Mouse (Mus musculus) forebrain, embryonic 16.5 days (tissue): ENCODE measurements around the gene Abca1. TPM values are rescaled to one million over a fixed set of nuclear protein-coding genes. Genes with fewer than 3 reads are reported as not detected.

Experiments
- ATAC-seq: fragments of 200-750 bp; cut with Nextera tagmentation; 2 replicates; pipeline ENCODE4 v1.8.0; 2017; ENCODE audit warnings: mild to moderate bottlenecking, moderate library complexity
- H3K27ac ChIP-seq: fragments of 300-500 bp; sonication (generic); 2 replicates; pipeline ENCODE4 v1.5.1; 2014; ENCODE audit warnings: low read length, control low read depth
- H3K27me3 ChIP-seq: fragments of 300-500 bp; sonication (generic); replicated peaks from 2 replicates; pipeline ENCODE4 v1.6.1; 2014; ENCODE audit warnings: low read length; ENCODE audit not compliant: control insufficient read depth, insufficient read depth
- H3K36me3 ChIP-seq: fragments of 300-500 bp; sonication (generic); 2 replicates; pipeline ENCODE4 v1.6.1; 2014; ENCODE audit not compliant: control insufficient read depth, insufficient read depth
- H3K4me1 ChIP-seq: fragments of 300-500 bp; sonication (generic); replicated peaks from 2 replicates; pipeline ENCODE4 v1.6.1; 2014; ENCODE audit warnings: low read length; ENCODE audit not compliant: control insufficient read depth, insufficient read depth
- H3K4me2 ChIP-seq: fragments of 300-500 bp; sonication (generic); 2 replicates; pipeline ENCODE4 v1.6.1; 2014; ENCODE audit warnings: mild to moderate bottlenecking, low read length, control low read depth
- H3K4me3 ChIP-seq: fragments of 300-500 bp; sonication (generic); replicated peaks from 2 replicates; pipeline ENCODE4 v1.5.1; 2014; ENCODE audit warnings: mild to moderate bottlenecking, low read length, control low read depth
- H3K9ac ChIP-seq: fragments of 300-500 bp; sonication (generic); replicated peaks from 2 replicates; pipeline ENCODE4 v1.6.1; 2014; ENCODE audit warnings: low read depth, low read length, control low read depth
- H3K9me3 ChIP-seq: fragments of 300-500 bp; sonication (generic); 2 replicates; pipeline ENCODE4 v1.6.1; 2016; ENCODE audit warnings: low read length; ENCODE audit not compliant: control insufficient read depth
- WGBS: fragments of 180-500 bp; shearing (Covaris S2); extraction: QIAGEN DNeasy Blood & Tissue Kit; methylation state at CpG from one replicate; pipeline ENCODE4 v1.1.7; 2014; 5-methylcytosine and 5-hydroxymethylcytosine counted together
- polyA plus RNA-seq: library from polyadenylated mRNA; unstranded; fragments of >200 nt; fragmentation: Nextera tagmentation; extraction: Ambion mirVana; gene quantifications from 2 replicates; pipeline ENCODE4 v1.2.1, GENCODE M21; 2015

The Abca1 gene
- polyA plus RNA-seq, 1 experiment from 2014 or later = 8.9 TPM

DNA sequence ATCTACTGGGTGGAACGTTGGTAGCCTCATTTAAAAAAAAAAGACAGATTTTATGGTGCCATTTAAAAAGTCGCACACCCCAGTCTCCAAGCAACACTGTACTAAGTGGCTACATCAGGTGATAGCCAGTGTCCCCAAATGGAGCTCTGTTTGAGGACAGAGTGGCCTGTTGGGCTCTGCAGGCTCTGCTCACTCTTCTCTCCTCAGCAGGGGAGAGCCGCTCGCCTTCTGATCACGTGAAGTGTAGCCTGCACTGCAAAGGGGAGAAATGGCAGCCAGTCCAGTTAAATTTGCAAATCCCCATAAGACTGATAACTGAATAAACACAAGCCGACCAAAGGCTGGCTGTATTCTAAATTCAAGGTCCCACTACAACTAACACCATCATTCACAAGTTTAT lies 6.0 kb downstream of the Abca1 start:
- 43% methylated on average over 6 of the region's 6 CpGs for WGBS
- Histone ChIP-seq H3K4me2 (no peak overlapping the region), H3K9me3 (no peaks in the 10 kb centered on the region), H3K9ac (no peak overlapping the region), H3K4me1 (peaks cover 18% of the 10 kb centered on the region), H3K4me3 (no peak overlapping the region), H3K27me3 (no peaks in the 10 kb centered on the region), H3K27ac (no peak overlapping the region), H3K36me3 (no peaks in the 10 kb centered on the region)
- ATAC-seq = no peak

DNA sequence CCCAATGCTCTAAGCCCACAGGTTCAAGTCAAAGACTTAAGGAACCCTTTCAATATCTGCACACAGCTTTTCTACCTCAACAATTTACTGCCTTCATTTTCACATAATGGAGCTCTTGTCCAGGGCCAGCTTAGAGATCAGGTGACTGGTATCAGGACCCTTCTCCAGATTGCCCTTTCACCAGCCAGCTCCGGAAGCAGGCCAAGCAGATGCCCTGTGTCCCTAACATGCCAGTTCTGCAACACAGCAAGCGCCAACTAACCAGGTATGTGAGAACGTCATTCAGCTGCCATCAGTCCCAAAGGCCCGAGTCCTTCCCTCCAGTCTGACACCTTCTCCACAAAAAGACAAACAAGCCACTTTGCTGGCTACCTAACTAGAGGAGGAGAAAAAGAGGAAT lies 6.6 kb downstream of the Abca1 start:
- Histone ChIP-seq H3K9ac (no peak overlapping the region), H3K27ac (no peak overlapping the region), H3K36me3 (no peaks in the 10 kb centered on the region), H3K4me3 (no peak overlapping the region), H3K4me2 (no peak overlapping the region), H3K4me1 (peaks cover 15% of the 10 kb centered on the region), H3K9me3 (no peaks in the 10 kb centered on the region), H3K27me3 (no peaks in the 10 kb centered on the region)
- ATAC-seq = no peak
- 53% methylated on average over 4 of the region's 4 CpGs for WGBS

GRCm38 (mm10) chr4:53152655-53153054 lies 7.0 kb downstream of the Abca1 start:
- ATAC-seq = no peak

DNA sequence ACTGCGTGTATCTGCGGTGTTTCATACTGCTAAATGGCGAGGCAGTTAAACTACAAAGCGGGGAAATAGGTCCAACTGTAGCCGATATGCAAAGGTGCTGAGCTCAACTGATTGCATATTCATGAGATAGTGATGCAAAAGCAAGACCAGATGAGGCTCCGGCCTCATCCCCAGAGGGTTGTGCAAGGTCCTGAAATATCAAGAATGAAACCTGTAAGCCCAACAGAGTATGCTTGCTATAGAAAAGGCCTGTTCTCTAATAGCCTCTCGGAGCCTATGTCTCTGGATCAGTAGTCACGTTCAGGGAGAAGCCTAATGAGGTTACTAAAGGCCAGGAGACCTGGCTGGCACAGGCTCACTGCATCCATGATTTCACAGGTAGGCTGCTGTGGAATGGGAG lies 9.2 kb downstream of the Abca1 start:
- Histone ChIP-seq H3K4me2 (no peak overlapping the region), H3K36me3 (no peaks in the 10 kb centered on the region), H3K27me3 (no peaks in the 10 kb centered on the region), H3K9me3 (no peaks in the 10 kb centered on the region), H3K4me1 (peaks cover 19% of the 10 kb centered on the region), H3K9ac (no peak overlapping the region), H3K4me3 (no peak overlapping the region), H3K27ac (no peak overlapping the region)
- peak; percentile 15; the same call in 1 of the 2 replicates for ATAC-seq
- 59% methylated on average over 8 of the region's 8 CpGs for WGBS

More at GRCm38 (mm10) chr4:53152655-53153054, 7.0 kb downstream of the Abca1 start:
- H3K4me1 ChIP-seq = peaks cover 15% of the 10 kb centered on the region
- H3K9me3 ChIP-seq = no peaks in the 10 kb centered on the region
- no peak overlapping the region for H3K27ac ChIP-seq
- no peak overlapping the region for H3K9ac ChIP-seq
- 11% methylated on average over 5 of the region's 5 CpGs for WGBS
- no peaks in the 10 kb centered on the region for H3K27me3 ChIP-seq
- H3K4me2 ChIP-seq = no peak overlapping the region
- no peaks in the 10 kb centered on the region for H3K36me3 ChIP-seq
- no peak overlapping the region for H3K4me3 ChIP-seq

- WGBS = 95% methylated on average over 4 of the region's 5 CpGs
- Histone ChIP-seq H3K4me2 (no peak overlapping the region), H3K27ac (no peak overlapping the region), H3K36me3 (no peaks in the 10 kb centered on the region), H3K9ac (no peak overlapping the region), H3K9me3 (no peaks in the 10 kb centered on the region), H3K27me3 (no peaks in the 10 kb centered on the region), H3K4me1 (peaks cover 19% of the 10 kb centered on the region), H3K4me3 (no peak overlapping the region)
- ATAC-seq = no peak
Measured at GRCm38 (mm10) chr4:53149644-53150043, 10.1 kb downstream of the Abca1 start.

- Histone ChIP-seq H3K4me1 (peaks cover 18% of the 10 kb centered on the region), H3K27ac (no peak overlapping the region), H3K9ac (no peak overlapping the region), H3K4me2 (no peak overlapping the region), H3K36me3 (no peaks in the 10 kb centered on the region), H3K4me3 (no peak overlapping the region), H3K9me3 (no peaks in the 10 kb centered on the region), H3K27me3 (no peaks in the 10 kb centered on the region)
- WGBS = 83% methylated on average over 2 of the region's 2 CpGs
- no peak for ATAC-seq
Measured at GRCm38 (mm10) chr4:53148817-53149216, 10.9 kb downstream of the Abca1 start.

- no peak overlapping the region for H3K4me3 ChIP-seq
- no peak for ATAC-seq
- H3K4me2 ChIP-seq = no peak overlapping the region
- H3K4me1 ChIP-seq = peaks cover 8% of the 10 kb centered on the region
- H3K36me3 ChIP-seq = no peaks in the 10 kb centered on the region
- no peak overlapping the region for H3K27ac ChIP-seq
- 6% methylated on average over 2 of the region's 2 CpGs for WGBS
- H3K9me3 ChIP-seq = no peaks in the 10 kb centered on the region
- H3K9ac ChIP-seq = no peak overlapping the region
- H3K27me3 ChIP-seq = no peaks in the 10 kb centered on the region
Measured at GRCm38 (mm10) chr4:53147454-53147853, 12.2 kb downstream of the Abca1 start.

- Histone ChIP-seq H3K4me3 (no peak overlapping the region), H3K4me1 (peaks cover 8% of the 10 kb centered on the region), H3K27me3 (no peaks in the 10 kb centered on the region), H3K36me3 (no peaks in the 10 kb centered on the region), H3K4me2 (no peak overlapping the region), H3K9ac (no peak overlapping the region), H3K27ac (no peak overlapping the region), H3K9me3 (no peaks in the 10 kb centered on the region)
- ATAC-seq = no peak
- 48% methylated on average over 4 of the region's 4 CpGs for WGBS
Measured at GRCm38 (mm10) chr4:53147046-53147445, 12.6 kb downstream of the Abca1 start.

DNA sequence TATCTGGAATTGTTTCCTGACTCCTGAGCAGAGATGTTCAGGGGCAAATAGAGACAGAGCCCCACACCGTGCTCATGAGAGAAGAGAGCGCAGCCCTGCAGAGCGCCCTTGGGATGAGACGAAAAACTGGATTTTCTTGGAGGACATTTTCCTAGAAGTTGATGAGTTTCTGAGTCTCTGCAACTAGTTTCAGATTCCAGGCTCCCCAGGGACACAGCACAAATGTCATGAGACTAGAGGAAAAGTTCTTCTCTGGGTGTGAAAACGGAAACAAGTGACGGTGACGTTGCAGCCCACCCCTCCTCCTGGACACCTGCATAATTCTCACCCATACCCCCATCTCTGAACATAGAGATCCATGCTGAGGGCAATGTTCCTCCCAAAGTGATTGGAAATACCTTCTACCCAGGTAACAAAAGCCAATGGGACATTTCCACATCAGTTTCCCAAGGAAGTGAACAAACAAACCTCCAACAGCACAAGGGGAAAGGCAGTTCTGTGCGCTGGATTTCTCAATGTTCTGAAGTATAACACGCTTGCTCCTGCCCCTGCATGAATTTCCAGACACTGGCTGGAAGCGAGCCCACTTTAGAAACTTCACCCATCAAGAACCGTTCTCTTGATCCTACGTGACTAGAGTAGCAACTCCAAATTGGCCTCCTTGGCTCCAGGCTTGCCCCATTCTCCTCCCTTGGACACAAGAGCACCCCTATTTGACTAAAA lies 13.3 kb downstream of the Abca1 start:
- H3K4me3 ChIP-seq = no peak overlapping the region
- 92% methylated on average over 12 of the region's 12 CpGs for WGBS
- no peaks in the 10 kb centered on the region for H3K27me3 ChIP-seq
- no peaks in the 10 kb centered on the region for H3K9me3 ChIP-seq
- H3K4me2 ChIP-seq = no peak overlapping the region
- no peak overlapping the region for H3K27ac ChIP-seq
- ATAC-seq = no peak
- H3K4me1 ChIP-seq = peaks cover 8% of the 10 kb centered on the region
- no peak overlapping the region for H3K9ac ChIP-seq
- no peaks in the 10 kb centered on the region for H3K36me3 ChIP-seq
